Mouse (Mus musculus): ENCODE measurements at regions not wholly inside any gene's neighbourhood (a gene's known extent, or its start where the extent isn't known, plus 50 kb on each side); places are given as distances from the start of the nearest gene placed in this dataset.

GRCm38 (mm10) chr14:19041984-19042760 lies 148.1 kb upstream of the Ube2e2 start:
- TF ChIP-seq POLR2A (IDR thresholded peaks at IDR 0.05; ENCODE audit: low read depth, low read length) (no peak), CTCF (IDR thresholded peaks at IDR 0.05; ENCODE audit: borderline replicate concordance, insufficient read depth, low read length) (peak; percentile 77)

Data from embryonic fibroblast, embryonic 13.5 days (primary cell).